Mouse (Mus musculus): ENCODE results near the gene Mpzl1. TPM values are rescaled to one million over a fixed set of nuclear protein-coding genes. Genes with fewer than 3 reads are reported as not detected.

Gene Mpzl1
- polyA plus RNA-seq, 1 experiment: 42.0 TPM

GRCm38 (mm10) chr1:165665758-165666157 is 31.4 kb upstream of the Mpzl1 start:
- Histone ChIP-seq H3K36me3 (ENCODE audit: control insufficient read depth, insufficient read depth, low read length) (no peaks in the 10 kb centered on the region), H3K27me3 (replicated peaks; ENCODE audit: control insufficient read depth, insufficient read depth, low read length) (no peaks in the 10 kb centered on the region), H3K4me3 (ENCODE audit: insufficient read depth, low read depth, low read length) (no peak overlapping the region), H3K4me1 (ENCODE audit: control insufficient read depth, insufficient read depth, low read length) (no peaks in the 10 kb centered on the region), H3K27ac (ENCODE audit: insufficient read depth, low read depth, low read length) (no peak overlapping the region)
- WGBS: 52% methylated on average over 5 of the region's 5 CpGs
- peak; percentile 40 for DNase-seq
- TF ChIP-seq CTCF (conservative IDR thresholded peaks at IDR 0.05; ENCODE audit: insufficient read depth, insufficient read length, low read depth, low read length): no peak
- TF ChIP-seq POLR2A (IDR thresholded peaks at IDR 0.05; ENCODE audit: low read depth, low read length): no peak

GRCm38 (mm10) chr1:165663277-165663676 is 28.9 kb upstream of the Mpzl1 start:
- peak overlapping the region; percentile 40; the same call in 1 of the 2 replicates for H3K27ac ChIP-seq (ENCODE audit: insufficient read depth, low read depth, low read length)
- TF ChIP-seq POLR2A (IDR thresholded peaks at IDR 0.05; ENCODE audit: low read depth, low read length) (no peak), CTCF (conservative IDR thresholded peaks at IDR 0.05; ENCODE audit: insufficient read depth, insufficient read length, low read depth, low read length) (no peak)
- no peaks in the 10 kb centered on the region for H3K36me3 ChIP-seq (ENCODE audit: control insufficient read depth, insufficient read depth, low read length)
- WGBS: 68% methylated on average over 16 of the region's 16 CpGs
- H3K4me1 ChIP-seq (ENCODE audit: control insufficient read depth, insufficient read depth, low read length): no peaks in the 10 kb centered on the region
- H3K4me3 ChIP-seq (ENCODE audit: insufficient read depth, low read depth, low read length): no peak overlapping the region
- no peaks in the 10 kb centered on the region for H3K27me3 ChIP-seq (replicated peaks; ENCODE audit: control insufficient read depth, insufficient read depth, low read length)
- no peak for DNase-seq

GRCm38 (mm10) chr1:165662426-165663192 is 28.3 kb upstream of the Mpzl1 start:
- no peak for DNase-seq
- Histone ChIP-seq H3K4me3 (ENCODE audit: insufficient read depth, low read depth, low read length) (no peak overlapping the region), H3K36me3 (ENCODE audit: control insufficient read depth, insufficient read depth, low read length) (no peaks in the 10 kb centered on the region), H3K27ac (ENCODE audit: insufficient read depth, low read depth, low read length) (no peak overlapping the region), H3K27me3 (replicated peaks; ENCODE audit: control insufficient read depth, insufficient read depth, low read length) (no peaks in the 10 kb centered on the region), H3K4me1 (ENCODE audit: control insufficient read depth, insufficient read depth, low read length) (no peaks in the 10 kb centered on the region)
- 59% methylated on average over 15 of the region's 15 CpGs for WGBS
- TF ChIP-seq POLR2A (IDR thresholded peaks at IDR 0.05; ENCODE audit: low read depth, low read length): no peak
- TF ChIP-seq CTCF (conservative IDR thresholded peaks at IDR 0.05; ENCODE audit: insufficient read depth, insufficient read length, low read depth, low read length): no peak

GRCm38 (mm10) chr1:165661725-165662124 is 27.4 kb upstream of the Mpzl1 start:
- H3K4me3 ChIP-seq (ENCODE audit: insufficient read depth, low read depth, low read length): no peak overlapping the region
- no peak for DNase-seq
- H3K27me3 ChIP-seq (replicated peaks; ENCODE audit: control insufficient read depth, insufficient read depth, low read length): no peaks in the 10 kb centered on the region
- H3K27ac ChIP-seq (ENCODE audit: insufficient read depth, low read depth, low read length): no peak overlapping the region
- H3K36me3 ChIP-seq (ENCODE audit: control insufficient read depth, insufficient read depth, low read length): no peaks in the 10 kb centered on the region
- 84% methylated on average over 6 of the region's 6 CpGs for WGBS
- H3K4me1 ChIP-seq (ENCODE audit: control insufficient read depth, insufficient read depth, low read length): no peaks in the 10 kb centered on the region
- TF ChIP-seq CTCF (conservative IDR thresholded peaks at IDR 0.05; ENCODE audit: insufficient read depth, insufficient read length, low read depth, low read length) (no peak), POLR2A (IDR thresholded peaks at IDR 0.05; ENCODE audit: low read depth, low read length) (no peak)

- Histone ChIP-seq H3K4me3 (ENCODE audit: insufficient read depth, low read depth, low read length) (no peak overlapping the region), H3K36me3 (ENCODE audit: control insufficient read depth, insufficient read depth, low read length) (no peaks in the 10 kb centered on the region), H3K27me3 (replicated peaks; ENCODE audit: control insufficient read depth, insufficient read depth, low read length) (no peaks in the 10 kb centered on the region), H3K4me1 (ENCODE audit: control insufficient read depth, insufficient read depth, low read length) (no peaks in the 10 kb centered on the region), H3K27ac (ENCODE audit: insufficient read depth, low read depth, low read length) (no peak overlapping the region)
- DNase-seq: no peak
- TF ChIP-seq CTCF (conservative IDR thresholded peaks at IDR 0.05; ENCODE audit: insufficient read depth, insufficient read length, low read depth, low read length): no peak
- TF ChIP-seq POLR2A (IDR thresholded peaks at IDR 0.05; ENCODE audit: low read depth, low read length): no peak
- WGBS: 68% methylated on average over 3 of the region's 3 CpGs
These were observed 26.9 kb upstream of the Mpzl1 start for GRCm38 (mm10) chr1:165661191-165661590.

- DNase-seq: peak; percentile 73
- TF ChIP-seq POLR2A (IDR thresholded peaks at IDR 0.05; ENCODE audit: low read depth, low read length) (no peak), CTCF (conservative IDR thresholded peaks at IDR 0.05; ENCODE audit: insufficient read depth, insufficient read length, low read depth, low read length) (peak; percentile 46)
- Histone ChIP-seq H3K36me3 (ENCODE audit: control insufficient read depth, insufficient read depth, low read length) (no peaks in the 10 kb centered on the region), H3K27ac (ENCODE audit: insufficient read depth, low read depth, low read length) (0 out of 2 replicates have a peak overlapping the region, but pooled peaks have one; percentile 52), H3K27me3 (replicated peaks; ENCODE audit: control insufficient read depth, insufficient read depth, low read length) (no peaks in the 10 kb centered on the region), H3K4me3 (ENCODE audit: insufficient read depth, low read depth, low read length) (no peak overlapping the region), H3K4me1 (ENCODE audit: control insufficient read depth, insufficient read depth, low read length) (no peaks in the 10 kb centered on the region)
- 18% methylated on average over 4 of the region's 4 CpGs for WGBS
These were observed 26.4 kb upstream of the Mpzl1 start for GRCm38 (mm10) chr1:165660774-165661173.

GRCm38 (mm10) chr1:165658602-165659001 is 24.3 kb upstream of the Mpzl1 start:
- 41% methylated on average over 5 of the region's 5 CpGs for WGBS
- DNase-seq: peak; percentile 89
- no peaks in the 10 kb centered on the region for H3K36me3 ChIP-seq (ENCODE audit: control insufficient read depth, insufficient read depth, low read length)
- H3K27ac ChIP-seq (ENCODE audit: insufficient read depth, low read depth, low read length): no peak overlapping the region
- no peaks in the 10 kb centered on the region for H3K4me1 ChIP-seq (ENCODE audit: control insufficient read depth, insufficient read depth, low read length)
- no peaks in the 10 kb centered on the region for H3K27me3 ChIP-seq (replicated peaks; ENCODE audit: control insufficient read depth, insufficient read depth, low read length)
- TF ChIP-seq CTCF (conservative IDR thresholded peaks at IDR 0.05; ENCODE audit: insufficient read depth, insufficient read length, low read depth, low read length): peak; percentile 97
- no peak for TF ChIP-seq POLR2A (IDR thresholded peaks at IDR 0.05; ENCODE audit: low read depth, low read length)
- H3K4me3 ChIP-seq (ENCODE audit: insufficient read depth, low read depth, low read length): no peak overlapping the region

All from kidney, adult 2 months (tissue).